Mouse (Mus musculus): ENCODE results near the gene Wdr54.

- TF ChIP-seq CTCF (conservative IDR thresholded peaks at IDR 0.05; ENCODE audit: low read length) = no peak
- no peak for TF ChIP-seq NANOG (IDR thresholded peaks at IDR 0.05; ENCODE audit: borderline replicate concordance, low read length)
Measured at GRCm38 (mm10) chr6:83185895-83186861, 30.0 kb upstream of the Wdr54 start.

Data from E14TG2a.4 (cell line).